Mouse (Mus musculus) midbrain, postnatal 0 days (tissue): Measurements from ENCODE around the gene Dnah7b. TPM values are rescaled to one million over a fixed set of nuclear protein-coding genes. Genes with fewer than 3 reads are reported as not detected.
"Not testable (repeated sequence)": the region's sequence is repeated elsewhere in the genome, so short reads cannot be mapped to it uniquely, and the experiment has no call there.

Source experiments
- ATAC-seq: fragments of 200-750 bp; cut with Nextera tagmentation; 2 replicates; pipeline ENCODE4 v1.8.0; 2017; ENCODE audit warnings: moderate number of reproducible peaks, mild to moderate bottlenecking, moderate TSS enrichment, moderate library complexity; ENCODE audit not compliant: low FRiP score
- DNase-seq: peaks from one replicate; pipeline ENCODE4 v3.0.0-alpha.2; 2015; ENCODE audit warnings: low spot score
- H3K27ac ChIP-seq: fragments of 300-500 bp; sonication (generic); 2 replicates; pipeline ENCODE4 v1.5.1; 2014; ENCODE audit warnings: low read depth, mild to moderate bottlenecking, low read length, mixed read lengths
- H3K27me3 ChIP-seq: fragments of 300-500 bp; sonication (generic); 2 replicates; pipeline ENCODE4 v1.6.1; 2014; ENCODE audit warnings: low read length, control low read depth, mixed read lengths; ENCODE audit not compliant: insufficient read depth
- H3K36me3 ChIP-seq: fragments of 300-500 bp; sonication (generic); 2 replicates; pipeline ENCODE4 v1.6.1; 2014; ENCODE audit warnings: low read length, control low read depth, mixed read lengths; ENCODE audit not compliant: insufficient read depth
- H3K4me1 ChIP-seq: fragments of 300-500 bp; sonication (generic); 2 replicates; pipeline ENCODE4 v1.6.1; 2014; ENCODE audit warnings: mild to moderate bottlenecking, control low read depth, antibody characterized with exemption, low read length, mixed read lengths; ENCODE audit not compliant: insufficient read depth
- H3K4me2 ChIP-seq: fragments of 300-500 bp; sonication (generic); 2 replicates; pipeline ENCODE4 v1.6.1; 2014; ENCODE audit warnings: low read depth, mild to moderate bottlenecking, low read length, mixed read lengths; ENCODE audit not compliant: poor library complexity, severe bottlenecking
- H3K4me3 ChIP-seq: fragments of 300-500 bp; sonication (generic); 2 replicates; pipeline ENCODE4 v1.5.1; 2014; ENCODE audit warnings: low read depth, mild to moderate bottlenecking, low read length, moderate library complexity
- H3K9ac ChIP-seq: fragments of 300-500 bp; sonication (generic); replicated peaks from 2 replicates; pipeline ENCODE4 v1.6.1; 2014; ENCODE audit warnings: mild to moderate bottlenecking, low read length, moderate library complexity, mixed read lengths; ENCODE audit not compliant: poor library complexity, severe bottlenecking
- H3K9me3 ChIP-seq: fragments of 300-500 bp; sonication (generic); 2 replicates; pipeline ENCODE4 v1.6.1; 2016; ENCODE audit warnings: low read length, control low read depth
- CTCF ChIP-seq: IDR thresholded peaks from 2 replicates; pipeline ENCODE4 v1.5.1; 2016; ENCODE audit warnings: antibody characterized with exemption, mild to moderate bottlenecking
- WGBS: fragments of 180-500 bp; shearing (Covaris S2); extraction: QIAGEN DNeasy Blood & Tissue Kit; methylation state at CpG from one replicate; pipeline ENCODE4 v1.1.7; 2014; 5-methylcytosine and 5-hydroxymethylcytosine counted together
- polyA plus RNA-seq: library from polyadenylated mRNA; unstranded; fragments of >200 nt; fragmentation: Nextera tagmentation; extraction: Ambion mirVana; gene quantifications from 2 replicates; pipeline ENCODE4 v1.2.1, GENCODE M21; 2015
- total RNA-seq: library from RNA; depleted of rRNA; stranded (reverse); fragments of >200 nt; gene quantifications from 2 replicates; pipeline ENCODE4 v1.2.3, GENCODE M21; 2014

Dnah7b gene
- total and polyA plus RNA-seq, 2 experiments from 2014 or later: 2.8 to 3.6 TPM

- H3K4me1 ChIP-seq, H3K27ac ChIP-seq, H3K9ac ChIP-seq, H3K36me3 ChIP-seq, H3K4me3 ChIP-seq, H3K27me3 ChIP-seq, DNase-seq, H3K4me2 ChIP-seq, ATAC-seq, H3K9me3 ChIP-seq: not testable (repeated sequence)
- TF ChIP-seq CTCF: 0 out of 2 replicates have a peak, but pooled peaks have one; percentile 23
- WGBS: 72% methylated on average over 3 of the region's 3 CpGs
Measured at GRCm38 (mm10) chr1:46068787-46069186, 2.7 kb downstream of the Dnah7b start.

- H3K27me3 ChIP-seq: no peaks in the 10 kb centered on the region
- H3K4me1 ChIP-seq: no peaks in the 10 kb centered on the region
- H3K9ac ChIP-seq: no peak overlapping the region
- ATAC-seq (no peak), DNase-seq (no peak)
- no peak for TF ChIP-seq CTCF
- no peaks in the 10 kb centered on the region for H3K9me3 ChIP-seq
- H3K36me3 ChIP-seq: no peaks in the 10 kb centered on the region
- 87% methylated on average over 2 of the region's 2 CpGs for WGBS
- H3K4me3 ChIP-seq: no peak overlapping the region
- no peak overlapping the region for H3K27ac ChIP-seq
- no peak overlapping the region for H3K4me2 ChIP-seq
Measured at GRCm38 (mm10) chr1:46077891-46078290, 11.8 kb downstream of the Dnah7b start.

- 86% methylated on average over 2 of the region's 2 CpGs for WGBS
- TF ChIP-seq CTCF: no peak
- no peak overlapping the region for H3K9ac ChIP-seq
- no peak overlapping the region for H3K4me2 ChIP-seq
- no peaks in the 10 kb centered on the region for H3K27me3 ChIP-seq
- H3K4me3 ChIP-seq: no peak overlapping the region
- no peak for DNase-seq
- no peak overlapping the region for H3K27ac ChIP-seq
- no peak; the same call in 1 of the 2 replicates for ATAC-seq
- no peaks in the 10 kb centered on the region for H3K4me1 ChIP-seq
- H3K36me3 ChIP-seq: no peaks in the 10 kb centered on the region
- H3K9me3 ChIP-seq: no peaks in the 10 kb centered on the region
Measured at GRCm38 (mm10) chr1:46100484-46100883, 34.4 kb downstream of the Dnah7b start.

- not testable (repeated sequence) for H3K36me3 ChIP-seq, H3K4me2 ChIP-seq, H3K4me1 ChIP-seq, H3K4me3 ChIP-seq, ATAC-seq, H3K9ac ChIP-seq, H3K27ac ChIP-seq, H3K27me3 ChIP-seq, DNase-seq, H3K9me3 ChIP-seq
Measured at GRCm38 (mm10) chr1:46112606-46113005, 46.5 kb downstream of the Dnah7b start.

- not testable (repeated sequence) for H3K9me3 ChIP-seq, H3K9ac ChIP-seq, H3K36me3 ChIP-seq, H3K27me3 ChIP-seq, H3K4me3 ChIP-seq, H3K27ac ChIP-seq, DNase-seq, H3K4me1 ChIP-seq, H3K4me2 ChIP-seq, ATAC-seq
- 87% methylated on average over 2 of the region's 2 CpGs for whole genome bisulfite sequencing
Measured at GRCm38 (mm10) chr1:46117179-46117578, 51.1 kb downstream of the Dnah7b start.

GRCm38 (mm10) chr1:46128058-46128457 is 61.9 kb downstream of the Dnah7b start:
- no peak overlapping the region for H3K4me2 ChIP-seq
- no peaks in the 10 kb centered on the region for H3K4me1 ChIP-seq
- H3K9me3 ChIP-seq: no peaks in the 10 kb centered on the region
- H3K4me3 ChIP-seq: no peak overlapping the region
- TF ChIP-seq CTCF: no peak
- H3K27me3 ChIP-seq: no peaks in the 10 kb centered on the region
- DNase-seq: no peak
- no peak overlapping the region for H3K9ac ChIP-seq
- no peak overlapping the region for H3K27ac ChIP-seq
- no peak for ATAC-seq
- 59% methylated on average over 4 of the region's 4 CpGs for WGBS
- no peaks in the 10 kb centered on the region for H3K36me3 ChIP-seq

- DNase-seq, H3K9ac ChIP-seq, H3K4me1 ChIP-seq, H3K27ac ChIP-seq, H3K4me2 ChIP-seq, H3K4me3 ChIP-seq, H3K27me3 ChIP-seq, H3K9me3 ChIP-seq, H3K36me3 ChIP-seq: not testable (repeated sequence)
- WGBS: 22% methylated on average over 2 of the region's 2 CpGs
- 0 out of 2 replicates have a peak, but pooled peaks have one; percentile 52 for ATAC-seq
Measured at GRCm38 (mm10) chr1:46196835-46197234, 130.7 kb downstream of the Dnah7b start.

GRCm38 (mm10) chr1:46201169-46201568 is 135.1 kb downstream of the Dnah7b start:
- DNase-seq, H3K27me3 ChIP-seq, H3K4me1 ChIP-seq, H3K36me3 ChIP-seq, ATAC-seq, H3K4me2 ChIP-seq, H3K9me3 ChIP-seq, H3K27ac ChIP-seq, H3K9ac ChIP-seq, H3K4me3 ChIP-seq: not testable (repeated sequence)
- 95% methylated on average over 9 of the region's 9 CpGs for WGBS

GRCm38 (mm10) chr1:46210014-46210588 is 144.0 kb downstream of the Dnah7b start:
- 0 out of 2 replicates have a peak, but pooled peaks have one; percentile 52 for ATAC-seq
- H3K27ac ChIP-seq, H3K4me1 ChIP-seq, H3K9ac ChIP-seq, H3K9me3 ChIP-seq, H3K36me3 ChIP-seq, H3K4me3 ChIP-seq, H3K27me3 ChIP-seq, DNase-seq, H3K4me2 ChIP-seq: not testable (repeated sequence)
- WGBS: 56% methylated on average over 2 of the region's 2 CpGs
